8 mouse cellular contexts compared by ENCODE assay signal in the genomic region with DNA sequence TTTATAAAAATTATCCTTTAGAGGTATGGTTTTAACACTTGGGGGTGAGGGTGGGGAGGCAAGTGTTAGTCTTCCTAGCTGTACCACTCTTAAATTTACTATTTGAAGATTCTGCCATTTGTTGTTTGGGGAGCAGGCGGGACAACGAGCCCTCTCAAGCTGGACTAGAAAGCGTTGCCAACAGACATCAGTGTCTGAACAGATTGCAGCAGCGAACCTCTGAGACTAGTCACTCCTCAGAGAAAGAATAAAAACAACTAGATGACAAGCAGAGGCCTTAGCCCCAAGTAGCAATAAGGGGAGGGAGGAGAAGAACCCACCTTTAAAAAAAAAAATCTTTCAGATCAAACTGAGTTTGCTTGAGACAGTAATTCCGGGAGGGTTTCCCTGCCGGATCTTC. TPM values are rescaled to one million over a fixed set of nuclear protein-coding genes. Genes with fewer than 3 reads are reported as not detected.
DNase-seq lines count a peak whose midpoint lies in the region; ATAC-seq and TF ChIP-seq lines count a peak whose summit lies in the region.

No protein-coding gene starts in this region.

- no peak for ATAC-seq in G1E (ENCODE audit: extremely low read depth, insufficient number of reproducible peaks, low FRiP score, poor library complexity, severe bottlenecking)
- no peak for ATAC-seq in heart, embryonic 11.5 days (replicated peaks; ENCODE audit: insufficient number of reproducible peaks, low FRiP score, low TSS enrichment)
- ATAC-seq in limb, embryonic 14.5 days (ENCODE audit: low FRiP score, low read depth), result no peak
- no peak for ATAC-seq in megakaryocyte-erythroid progenitor cell, adult 5-6 weeks (replicated peaks; ENCODE audit: low FRiP score, low TSS enrichment, poor library complexity, severe bottlenecking)

- H3K9me3 ChIP-seq in G1E (replicated peaks), result no peaks in the 10 kb centered on the region
- H3K9me3 ChIP-seq in heart, embryonic 11.5 days (replicated peaks; ENCODE audit: control insufficient read depth, low read length), result no peaks in the 10 kb centered on the region
- H3K9me3 ChIP-seq in limb, embryonic 14.5 days (ENCODE audit: control insufficient read depth, low read length), result no peaks in the 10 kb centered on the region

- TF ChIP-seq POLR2A in kidney, adult 2 months (IDR thresholded peaks at IDR 0.05; ENCODE audit: low read depth, low read length), result no peak
- TF ChIP-seq POLR2A in limb, embryonic 14.5 days (IDR thresholded peaks at IDR 0.05; ENCODE audit: borderline replicate concordance, extremely low read depth, insufficient read depth, insufficient read length), result no peak

- no peak for DNase-seq in kidney, adult 2 months
- no peak for DNase-seq in kidney, adult 8-10 months
- no peak for DNase-seq in G1E (ENCODE audit: low spot score)
- no peak for DNase-seq in limb, embryonic 14.5 days (ENCODE audit: low spot score)
- no peak for DNase-seq in cerebellum, adult 9-11 months
- no peak for DNase-seq in gastrocnemius, adult 18-20 months (ENCODE audit: low spot score)

- no peaks in the 10 kb centered on the region for H3K27me3 ChIP-seq in kidney, adult 2 months (replicated peaks; ENCODE audit: control insufficient read depth, insufficient read depth, low read length)
- H3K27me3 ChIP-seq in G1E (ENCODE audit: insufficient read depth, low read length), result no peaks in the 10 kb centered on the region
- H3K27me3 ChIP-seq in heart, embryonic 11.5 days (ENCODE audit: control insufficient read depth, insufficient read depth, low read length), result no peaks in the 10 kb centered on the region
- no peaks in the 10 kb centered on the region for H3K27me3 ChIP-seq in limb, embryonic 14.5 days (ENCODE audit: control insufficient read depth, insufficient read depth, low read length)

- WGBS in kidney, adult 2 months, result 45% methylated on average over 6 of the region's 6 CpGs
- 34% methylated on average over 6 of the region's 6 CpGs for WGBS in heart, embryonic 11.5 days (ENCODE audit: insufficient replicate concordance)
- WGBS in limb, embryonic 14.5 days, result 50% methylated on average over 6 of the region's 6 CpGs

- no peaks in the 10 kb centered on the region for H3K36me3 ChIP-seq in kidney, adult 2 months (ENCODE audit: control insufficient read depth, insufficient read depth, low read length)
- peaks cover 27% of the 10 kb centered on the region for H3K36me3 ChIP-seq in G1E (replicated peaks)
- no peaks in the 10 kb centered on the region; the same call in 1 of the 2 replicates for H3K36me3 ChIP-seq in heart, embryonic 11.5 days (ENCODE audit: control insufficient read depth, insufficient read depth, low read length)
- H3K36me3 ChIP-seq in limb, embryonic 14.5 days (ENCODE audit: control insufficient read depth, insufficient read depth, low read length), result no peaks in the 10 kb centered on the region

- H3K4me2 ChIP-seq in heart, embryonic 11.5 days, result peak overlapping the region; percentile 67
- peak overlapping the region; percentile 52 for H3K4me2 ChIP-seq in limb, embryonic 14.5 days (replicated peaks; ENCODE audit: low read depth, low read length, severe bottlenecking)

- H3K4me3 ChIP-seq in kidney, adult 2 months (ENCODE audit: insufficient read depth, low read depth, low read length), result peak overlapping the region; percentile 71
- H3K4me3 ChIP-seq in G1E (ENCODE audit: low read depth, low read length), result peak overlapping the region; percentile 71
- peak overlapping the region; percentile 47 for H3K4me3 ChIP-seq in heart, embryonic 11.5 days (ENCODE audit: low read depth, low read length)
- H3K4me3 ChIP-seq in limb, embryonic 14.5 days (replicated peaks; ENCODE audit: low read length), result peak overlapping the region; percentile 37

- peak overlapping the region; percentile 71; the same call in 1 of the 2 replicates for H3K9ac ChIP-seq in heart, embryonic 11.5 days (ENCODE audit: low read depth, low read length)
- no peak overlapping the region for H3K9ac ChIP-seq in limb, embryonic 14.5 days (ENCODE audit: low read depth, low read length, severe bottlenecking)

- H3K27ac ChIP-seq in kidney, adult 2 months (ENCODE audit: insufficient read depth, low read depth, low read length), result no peak overlapping the region
- no peak overlapping the region for H3K27ac ChIP-seq in heart, embryonic 11.5 days (ENCODE audit: low read depth, low read length)
- H3K27ac ChIP-seq in limb, embryonic 14.5 days (replicated peaks; ENCODE audit: low read depth, low read length), result no peak overlapping the region

- H3K4me1 ChIP-seq in kidney, adult 2 months (ENCODE audit: control insufficient read depth, insufficient read depth, low read length), result no peaks in the 10 kb centered on the region
- H3K4me1 ChIP-seq in G1E (ENCODE audit: insufficient read depth, low read depth, low read length), result peaks cover 47% of the 10 kb centered on the region
- peaks cover 4% of the 10 kb centered on the region; the same call in 1 of the 2 replicates for H3K4me1 ChIP-seq in heart, embryonic 11.5 days (ENCODE audit: control insufficient read depth, insufficient read depth, low read length)
- peaks cover 8% of the 10 kb centered on the region for H3K4me1 ChIP-seq in limb, embryonic 14.5 days (ENCODE audit: control insufficient read depth, insufficient read depth, low read length)

- no peak for TF ChIP-seq CTCF in kidney, adult 2 months (conservative IDR thresholded peaks at IDR 0.05; ENCODE audit: insufficient read depth, insufficient read length, low read depth, low read length)
- TF ChIP-seq CTCF in G1E (IDR thresholded peaks at IDR 0.05; ENCODE audit: low read depth, low read length), result no peak

RNA-seq across cellular contexts. Expression of gene Pon3, which starts 0.8 kb away (rescaled TPM):
- 8.7 and 11.4 TPM in 2 replicates for polyA plus RNA-seq in kidney, adult 2 months (2012; rRNA removed)
- total RNA-seq in G1E (2014; fragmentation: Nextera tagmentation) (75.7 and 101 TPM in 2 replicates), G1E (2017) (48.2 and 48.5 TPM in 2 replicates)
- 1.5 and 1.9 TPM in 2 replicates for polyA plus RNA-seq in G1E (2012)
- polyA plus RNA-seq in heart, embryonic 11.5 days (2014; fragmentation: Nextera tagmentation; extraction: Ambion mirVana), result 32.0 and 35.2 TPM in 2 replicates
- polyA plus RNA-seq in limb, embryonic 14.5 days (2012; rRNA removed), result 6.8 and 7.2 TPM in 2 replicates
- 7.3 and 7.4 TPM in 2 replicates for polyA plus RNA-seq in limb, embryonic 14.5 days (2014; fragmentation: Nextera tagmentation; extraction: Ambion mirVana)
- 8.6 and 12.8 TPM in 2 replicates for total RNA-seq in megakaryocyte-erythroid progenitor cell, adult 5-6 weeks (2014; fragmentation: Nextera tagmentation)
- total RNA-seq in megakaryocyte-erythroid progenitor cell, adult 5-6 weeks (2017), result 15.5 and 21.1 TPM in 2 replicates
- 10 to 100 TPM; 35.3 to 37.3 TPM for total RNA-seq in gastrocnemius, adult 18-20 months (2021)

RNA-seq across cellular contexts. Expression of gene Pon2, which starts 43.0 kb away (rescaled TPM):
- polyA plus RNA-seq in kidney, adult 2 months (2012; rRNA removed), result 14.1 and 16.3 TPM in 2 replicates
- total RNA-seq in G1E (2014; fragmentation: Nextera tagmentation) (94.6 and 95.6 TPM in 2 replicates), G1E (2017) (54.5 and 58.7 TPM in 2 replicates)
- 31.9 and 36.5 TPM in 2 replicates for polyA plus RNA-seq in G1E (2012)
- polyA plus RNA-seq in heart, embryonic 11.5 days (2014; fragmentation: Nextera tagmentation; extraction: Ambion mirVana), result 34.6 and 38.7 TPM in 2 replicates
- polyA plus RNA-seq in limb, embryonic 14.5 days (2012; rRNA removed), result 20.5 and 21.1 TPM in 2 replicates
- polyA plus RNA-seq in limb, embryonic 14.5 days (2014; fragmentation: Nextera tagmentation; extraction: Ambion mirVana), result 27.0 and 28.4 TPM in 2 replicates
- 72.9 and 111 TPM in 2 replicates for total RNA-seq in megakaryocyte-erythroid progenitor cell, adult 5-6 weeks (2014; fragmentation: Nextera tagmentation)
- total RNA-seq in megakaryocyte-erythroid progenitor cell, adult 5-6 weeks (2017), result 38.7 and 44.5 TPM in 2 replicates
- total RNA-seq in gastrocnemius, adult 18-20 months (2021), result 10 to 100 TPM; 18.2 to 19.2 TPM
